Mouse (Mus musculus): Measurements from ENCODE around the gene Tspan2. TPM values are rescaled to one million over a fixed set of nuclear protein-coding genes. Genes with fewer than 3 reads are reported as not detected.
A peak's percentile ranks its signal among the peaks of the same experiment; 100 is the strongest.

Gene Tspan2
- polyA plus RNA-seq, 1 experiment from 2014 or later, result 4.2 TPM

DNA sequence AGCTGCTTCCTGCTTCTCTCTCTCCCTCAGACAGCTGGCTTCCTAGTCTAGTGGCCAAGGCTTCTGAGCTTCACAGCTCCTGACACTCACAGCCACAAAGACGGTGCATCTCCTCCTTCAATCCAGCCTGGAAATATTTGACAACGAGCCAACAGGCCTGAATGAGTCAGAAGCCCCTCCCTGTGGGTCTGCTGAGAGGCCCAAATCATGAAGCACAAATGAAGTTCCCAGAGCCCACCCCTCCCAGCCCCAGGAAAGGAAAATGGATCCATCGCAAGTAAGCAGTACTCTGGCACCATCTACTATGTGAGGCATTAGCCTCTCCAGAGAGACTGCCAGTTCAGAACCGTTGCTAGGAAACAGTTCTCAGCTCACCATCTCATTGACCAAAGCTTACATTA lies 30.3 kb upstream of the Tspan2 start:
- Histone ChIP-seq H3K9ac (ENCODE audit: low read depth, low read length) (no peak overlapping the region), H3K27me3 (replicated peaks; ENCODE audit: control insufficient read depth, insufficient read depth, low read length) (no peaks in the 10 kb centered on the region), H3K4me2 (no peak overlapping the region), H3K4me1 (replicated peaks; ENCODE audit: control insufficient read depth, insufficient read depth, low read length) (no peaks in the 10 kb centered on the region), H3K9me3 (ENCODE audit: control insufficient read depth, low read length) (no peaks in the 10 kb centered on the region), H3K27ac (ENCODE audit: low read depth, low read length) (no peak overlapping the region), H3K4me3 (ENCODE audit: low read depth, low read length) (no peak overlapping the region), H3K36me3 (ENCODE audit: control insufficient read depth, insufficient read depth, low read length) (no peaks in the 10 kb centered on the region)
- WGBS, result 67% methylated on average over 4 of the region's 4 CpGs
- no peak for ATAC-seq (replicated peaks; ENCODE audit: low FRiP score)
- no peak for DNase-seq (ENCODE audit: low spot score)

DNA sequence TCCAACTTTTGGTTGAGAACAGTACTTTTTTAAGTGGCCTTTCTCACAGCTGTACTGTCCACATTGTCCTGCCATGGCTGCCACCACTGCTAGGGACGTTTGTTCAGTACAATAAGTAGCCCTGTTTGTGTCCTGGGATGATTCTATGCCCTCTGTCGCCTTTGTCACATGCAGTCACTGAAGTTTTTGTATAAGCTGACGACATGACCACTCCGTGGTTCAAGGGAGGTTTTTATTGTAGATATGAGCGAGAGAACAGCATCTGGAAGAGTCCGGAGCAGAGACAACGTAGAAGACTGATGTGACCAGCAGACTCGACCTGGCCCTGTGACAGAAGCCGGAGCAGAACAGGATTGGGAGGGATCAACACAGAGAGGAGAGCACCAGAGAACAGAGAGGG lies 25.7 kb upstream of the Tspan2 start:
- Histone ChIP-seq H3K27ac (ENCODE audit: low read depth, low read length) (no peak overlapping the region), H3K27me3 (replicated peaks; ENCODE audit: control insufficient read depth, insufficient read depth, low read length) (no peaks in the 10 kb centered on the region), H3K9me3 (ENCODE audit: control insufficient read depth, low read length) (no peaks in the 10 kb centered on the region), H3K4me1 (replicated peaks; ENCODE audit: control insufficient read depth, insufficient read depth, low read length) (no peaks in the 10 kb centered on the region), H3K4me2 (no peak overlapping the region), H3K9ac (ENCODE audit: low read depth, low read length) (no peak overlapping the region), H3K36me3 (ENCODE audit: control insufficient read depth, insufficient read depth, low read length) (no peaks in the 10 kb centered on the region), H3K4me3 (ENCODE audit: low read depth, low read length) (no peak overlapping the region)
- 67% methylated on average over 9 of the region's 9 CpGs for WGBS
- no peak for ATAC-seq (replicated peaks; ENCODE audit: low FRiP score)
- no peak for DNase-seq (ENCODE audit: low spot score)

- Histone ChIP-seq H3K4me2 (peak overlapping the region; percentile 61), H3K36me3 (ENCODE audit: control insufficient read depth, insufficient read depth, low read length) (no peaks in the 10 kb centered on the region), H3K4me3 (ENCODE audit: low read depth, low read length) (peak overlapping the region; percentile 35), H3K9me3 (ENCODE audit: control insufficient read depth, low read length) (no peaks in the 10 kb centered on the region), H3K27me3 (replicated peaks; ENCODE audit: control insufficient read depth, insufficient read depth, low read length) (no peaks in the 10 kb centered on the region), H3K9ac (ENCODE audit: low read depth, low read length) (peak overlapping the region; percentile 53), H3K4me1 (replicated peaks; ENCODE audit: control insufficient read depth, insufficient read depth, low read length) (no peaks in the 10 kb centered on the region), H3K27ac (ENCODE audit: low read depth, low read length) (no peak overlapping the region)
- 13% methylated on average over 11 of the region's 11 CpGs for WGBS
- peak; percentile 81 for ATAC-seq (replicated peaks; ENCODE audit: low FRiP score)
- peak; percentile 68 for DNase-seq (ENCODE audit: low spot score)
Measured at GRCm38 (mm10) chr3:102715066-102715584, 19.2 kb upstream of the Tspan2 start.

DNA sequence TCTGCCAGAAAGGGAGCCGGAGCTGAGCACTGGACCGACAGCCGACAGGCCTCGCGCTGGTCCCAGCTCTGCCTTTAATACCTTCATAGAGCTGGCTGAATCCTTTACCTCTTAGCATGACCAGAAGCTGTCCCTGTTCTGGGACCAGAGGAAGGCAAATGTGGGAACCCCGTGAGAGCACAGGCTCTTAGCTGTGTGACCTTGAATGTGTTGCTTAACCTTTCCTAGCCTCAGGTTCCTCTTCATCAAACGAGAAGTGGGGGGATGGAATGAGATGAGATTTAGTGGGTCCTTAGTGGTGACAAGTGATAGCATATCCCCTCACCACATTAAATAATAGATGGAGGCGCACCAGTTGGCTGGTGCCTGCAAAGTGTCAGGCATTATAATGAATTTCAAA lies 18.5 kb upstream of the Tspan2 start:
- Histone ChIP-seq H3K4me3 (ENCODE audit: low read depth, low read length) (no peak overlapping the region), H3K4me2 (peak overlapping the region; percentile 61), H3K9me3 (ENCODE audit: control insufficient read depth, low read length) (no peaks in the 10 kb centered on the region), H3K4me1 (replicated peaks; ENCODE audit: control insufficient read depth, insufficient read depth, low read length) (no peaks in the 10 kb centered on the region), H3K27ac (ENCODE audit: low read depth, low read length) (no peak overlapping the region), H3K27me3 (replicated peaks; ENCODE audit: control insufficient read depth, insufficient read depth, low read length) (no peaks in the 10 kb centered on the region), H3K9ac (ENCODE audit: low read depth, low read length) (no peak overlapping the region), H3K36me3 (ENCODE audit: control insufficient read depth, insufficient read depth, low read length) (no peaks in the 10 kb centered on the region)
- ATAC-seq (replicated peaks; ENCODE audit: low FRiP score) (no peak), DNase-seq (ENCODE audit: low spot score) (no peak)
- WGBS, result 75% methylated on average over 8 of the region's 8 CpGs

DNA sequence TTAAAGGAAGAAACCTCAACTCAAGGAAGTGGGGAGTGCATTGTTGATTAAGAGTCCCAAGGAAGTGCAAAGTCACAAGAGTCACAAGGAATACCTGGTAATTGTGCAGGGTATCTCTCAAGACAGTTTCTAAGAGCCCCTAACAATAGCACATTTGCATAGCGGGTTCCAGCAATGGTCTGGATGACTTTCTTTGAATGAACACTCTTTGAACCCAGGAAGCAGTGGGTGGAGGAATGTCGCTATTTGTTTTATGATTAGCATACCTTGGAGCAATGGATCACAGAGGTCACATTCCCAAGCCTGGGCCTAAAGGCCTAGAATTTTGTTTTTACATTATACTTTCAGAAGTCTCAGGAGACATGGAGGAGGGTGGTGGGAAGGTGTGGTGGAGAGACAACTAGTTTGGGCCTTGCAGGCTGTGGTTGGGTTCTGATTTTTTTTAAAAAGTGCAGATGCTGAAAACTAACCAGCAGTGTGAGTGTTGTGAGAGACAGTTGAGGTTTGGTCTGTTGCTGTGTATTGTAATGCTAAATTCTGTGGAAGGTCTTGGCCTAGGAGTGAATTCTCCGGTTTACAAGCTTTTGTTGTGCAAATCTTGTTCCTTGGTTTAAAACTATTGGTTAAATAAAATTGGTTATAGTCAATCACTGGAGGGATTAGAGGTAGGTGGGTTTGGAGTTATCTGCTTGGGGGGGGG lies 16.6 kb upstream of the Tspan2 start:
- WGBS, result 79% methylated on average over 3 of the region's 3 CpGs
- Histone ChIP-seq H3K9me3 (ENCODE audit: control insufficient read depth, low read length) (no peaks in the 10 kb centered on the region), H3K4me2 (no peak overlapping the region), H3K4me3 (ENCODE audit: low read depth, low read length) (no peak overlapping the region), H3K27me3 (replicated peaks; ENCODE audit: control insufficient read depth, insufficient read depth, low read length) (no peaks in the 10 kb centered on the region), H3K4me1 (replicated peaks; ENCODE audit: control insufficient read depth, insufficient read depth, low read length) (no peaks in the 10 kb centered on the region), H3K27ac (ENCODE audit: low read depth, low read length) (no peak overlapping the region), H3K9ac (ENCODE audit: low read depth, low read length) (no peak overlapping the region), H3K36me3 (ENCODE audit: control insufficient read depth, insufficient read depth, low read length) (no peaks in the 10 kb centered on the region)
- no peak for DNase-seq (ENCODE audit: low spot score)
- ATAC-seq (replicated peaks; ENCODE audit: low FRiP score), result no peak

DNA sequence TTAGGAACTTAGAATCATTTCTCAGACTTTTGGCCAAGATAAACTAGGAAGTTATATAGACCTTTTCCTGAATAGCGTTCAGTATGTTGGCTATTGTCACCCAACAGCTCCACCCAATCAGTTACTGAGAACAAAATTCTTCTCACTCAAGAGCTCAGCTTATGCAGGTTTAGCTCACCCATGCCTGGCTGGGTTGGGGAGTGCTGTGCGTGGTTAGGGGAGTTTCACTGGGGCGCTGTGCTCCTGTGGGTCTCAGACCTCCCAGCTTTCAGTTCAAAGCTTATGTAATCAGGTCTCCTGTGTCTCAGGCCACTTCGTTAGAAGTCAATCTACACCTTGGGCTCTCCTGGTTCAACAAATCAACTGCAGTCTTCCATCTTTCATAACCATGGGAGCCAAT lies 11.2 kb upstream of the Tspan2 start:
- no peaks in the 10 kb centered on the region for H3K36me3 ChIP-seq (ENCODE audit: control insufficient read depth, insufficient read depth, low read length)
- no peak for ATAC-seq (replicated peaks; ENCODE audit: low FRiP score)
- H3K4me2 ChIP-seq, result no peak overlapping the region
- WGBS, result 58% methylated on average over 4 of the region's 4 CpGs
- no peaks in the 10 kb centered on the region for H3K27me3 ChIP-seq (replicated peaks; ENCODE audit: control insufficient read depth, insufficient read depth, low read length)
- no peak overlapping the region for H3K4me3 ChIP-seq (ENCODE audit: low read depth, low read length)
- no peaks in the 10 kb centered on the region for H3K4me1 ChIP-seq (replicated peaks; ENCODE audit: control insufficient read depth, insufficient read depth, low read length)
- H3K27ac ChIP-seq (ENCODE audit: low read depth, low read length), result no peak overlapping the region
- DNase-seq (ENCODE audit: low spot score), result no peak
- no peak overlapping the region for H3K9ac ChIP-seq (ENCODE audit: low read depth, low read length)
- no peaks in the 10 kb centered on the region for H3K9me3 ChIP-seq (ENCODE audit: control insufficient read depth, low read length)

DNA sequence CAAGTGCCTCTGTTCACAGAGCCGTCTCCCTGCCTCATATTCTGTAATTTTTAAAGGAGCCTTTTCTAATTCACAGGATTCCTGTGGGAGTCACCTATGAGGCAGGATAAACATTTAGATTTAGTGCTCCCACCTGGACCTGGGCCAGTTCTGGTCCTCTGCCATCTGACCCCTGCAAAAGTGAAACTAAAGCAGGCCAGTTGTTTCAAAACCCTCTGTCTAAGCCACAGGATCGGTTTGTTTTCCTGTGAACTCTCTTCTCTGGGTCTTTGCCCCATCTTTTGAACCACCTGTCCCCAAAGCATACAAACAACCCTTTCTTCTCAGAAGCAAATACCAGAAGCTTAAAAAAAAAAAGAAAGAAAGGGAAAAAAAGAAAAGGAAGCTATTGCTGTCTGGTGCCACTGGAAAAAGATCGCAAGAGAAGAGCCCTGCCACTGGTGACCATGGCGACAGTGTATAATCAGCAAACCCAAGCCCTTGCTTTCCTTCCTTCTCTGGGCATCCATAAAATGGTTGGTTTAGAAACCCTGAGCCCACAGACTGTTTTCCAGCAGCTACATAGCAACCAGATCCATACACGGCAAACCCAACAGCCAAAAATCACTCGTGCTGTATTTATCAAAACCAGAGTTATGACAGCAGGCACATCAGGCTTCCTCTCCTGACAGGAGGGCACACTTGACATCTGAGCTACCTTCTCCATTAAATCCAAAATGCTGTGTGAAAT lies 10.3 kb upstream of the Tspan2 start:
- 58% methylated on average over 6 of the region's 6 CpGs for whole genome bisulfite sequencing
- H3K27ac ChIP-seq (ENCODE audit: low read depth, low read length), result no peak overlapping the region

GRCm38 (mm10) chr3:102724798-102725459 lies 9.4 kb upstream of the Tspan2 start:
- 66% methylated on average over 7 of the region's 7 CpGs for WGBS
- H3K4me1 ChIP-seq (replicated peaks; ENCODE audit: control insufficient read depth, insufficient read depth, low read length), result no peaks in the 10 kb centered on the region
- H3K27me3 ChIP-seq (replicated peaks; ENCODE audit: control insufficient read depth, insufficient read depth, low read length), result no peaks in the 10 kb centered on the region
- no peak for ATAC-seq (replicated peaks; ENCODE audit: low FRiP score)
- H3K36me3 ChIP-seq (ENCODE audit: control insufficient read depth, insufficient read depth, low read length), result no peaks in the 10 kb centered on the region
- H3K9ac ChIP-seq (ENCODE audit: low read depth, low read length), result no peak overlapping the region
- H3K4me3 ChIP-seq (ENCODE audit: low read depth, low read length), result no peak overlapping the region
- no peak overlapping the region for H3K27ac ChIP-seq (ENCODE audit: low read depth, low read length)
- no peak for DNase-seq (ENCODE audit: low spot score)
- no peak overlapping the region for H3K4me2 ChIP-seq
- H3K9me3 ChIP-seq (ENCODE audit: control insufficient read depth, low read length), result no peaks in the 10 kb centered on the region

More for the DNA sequence above, 10.3 kb upstream of the Tspan2 start:
- H3K4me1 ChIP-seq (replicated peaks; ENCODE audit: control insufficient read depth, insufficient read depth, low read length), result no peaks in the 10 kb centered on the region
- no peak for DNase-seq (ENCODE audit: low spot score)
- ATAC-seq (replicated peaks; ENCODE audit: low FRiP score), result no peak
- no peaks in the 10 kb centered on the region for H3K9me3 ChIP-seq (ENCODE audit: control insufficient read depth, low read length)
- peak overlapping the region; percentile 48 for H3K4me2 ChIP-seq
- no peaks in the 10 kb centered on the region for H3K27me3 ChIP-seq (replicated peaks; ENCODE audit: control insufficient read depth, insufficient read depth, low read length)
- H3K4me3 ChIP-seq (ENCODE audit: low read depth, low read length), result no peak overlapping the region
- H3K36me3 ChIP-seq (ENCODE audit: control insufficient read depth, insufficient read depth, low read length), result no peaks in the 10 kb centered on the region
- H3K9ac ChIP-seq (ENCODE audit: low read depth, low read length), result no peak overlapping the region
